In the genomic region with DNA sequence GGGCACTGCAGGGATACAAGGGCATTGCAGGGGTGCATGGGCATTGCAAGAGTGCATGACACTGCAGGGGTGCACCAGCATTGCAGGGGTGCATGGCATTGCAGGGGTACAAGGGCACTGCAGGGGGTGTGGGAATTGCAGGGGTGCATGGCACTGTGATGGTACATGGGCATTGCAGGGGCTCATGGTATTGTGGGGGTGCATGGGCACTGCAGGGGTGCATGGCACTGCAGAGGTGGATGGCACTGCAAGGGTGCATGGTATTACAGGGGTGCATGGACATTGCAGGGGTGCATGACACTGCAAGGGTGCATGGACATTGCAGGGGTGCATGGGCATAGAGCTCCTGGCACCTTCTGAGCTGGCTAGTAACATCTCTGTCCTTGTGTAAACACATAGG, we compare ENCODE assay signal across 19 mouse cellular contexts. TPM values are rescaled to one million over a fixed set of nuclear protein-coding genes. Genes with fewer than 3 reads are reported as not detected.
"Had no signal": no experiment of that assay in that cellular context is flagged by ENCODE, and none has a peak within 500 bp of the region (broad histone marks: within the 10 kb centered on the region; RNA-seq: fewer than 3 reads in every experiment).

No protein-coding gene starts in this region.

- H3K4me1 ChIP-seq: lung, embryonic 15.5 days; midbrain, embryonic 13.5 days; midbrain, embryonic 15.5 days; neural tube, embryonic 12.5 days; stomach, embryonic 15.5 days had no signal

- ATAC-seq: liver, postnatal 0 days; lung, postnatal 0 days; midbrain, embryonic 13.5 days; midbrain, embryonic 15.5 days had no signal

- H3K27ac ChIP-seq: lung, embryonic 15.5 days; macrophage; midbrain, embryonic 13.5 days; midbrain, embryonic 15.5 days; neural tube, embryonic 12.5 days; stomach, embryonic 15.5 days; stomach, postnatal 0 days had no signal

- H3K9me3 ChIP-seq: lung, embryonic 15.5 days; midbrain, embryonic 15.5 days; neural tube, embryonic 12.5 days; stomach, embryonic 15.5 days had no signal

- H3K27me3 ChIP-seq: lung, embryonic 15.5 days; midbrain, embryonic 13.5 days; midbrain, embryonic 15.5 days; neural tube, embryonic 12.5 days; stomach, embryonic 15.5 days had no signal

- H3K4me3 ChIP-seq: lung, embryonic 15.5 days; midbrain, embryonic 13.5 days; midbrain, embryonic 15.5 days; neural tube, embryonic 12.5 days; stomach, embryonic 15.5 days had no signal

- DNase-seq: liver, postnatal 0 days; lung, adult 2 months; lung, postnatal 14 days; lung, postnatal 36 days; right cerebral cortex, postnatal 14 days; thymus, adult 2 months; thymus, postnatal 25 days; thymus, postnatal 4 days had no signal

- H3K36me3 ChIP-seq: lung, embryonic 15.5 days; midbrain, embryonic 13.5 days; midbrain, embryonic 15.5 days; neural tube, embryonic 12.5 days; stomach, embryonic 15.5 days had no signal

RNA-seq across cellular contexts. Expression of gene Pgbd5, which starts 58.9 kb away (rescaled TPM):
- total RNA-seq: megakaryocyte progenitor cell, adult 5-6 weeks; monocyte, adult 5-6 weeks; neutrophil, adult 5-6 weeks had no signal
